Mouse (Mus musculus): Measurements from ENCODE around the gene Nubpl. TPM values are rescaled to one million over a fixed set of nuclear protein-coding genes. Genes with fewer than 3 reads are reported as not detected.

The Nubpl gene
- polyA plus RNA-seq, 1 experiment: 6.8 TPM

DNA sequence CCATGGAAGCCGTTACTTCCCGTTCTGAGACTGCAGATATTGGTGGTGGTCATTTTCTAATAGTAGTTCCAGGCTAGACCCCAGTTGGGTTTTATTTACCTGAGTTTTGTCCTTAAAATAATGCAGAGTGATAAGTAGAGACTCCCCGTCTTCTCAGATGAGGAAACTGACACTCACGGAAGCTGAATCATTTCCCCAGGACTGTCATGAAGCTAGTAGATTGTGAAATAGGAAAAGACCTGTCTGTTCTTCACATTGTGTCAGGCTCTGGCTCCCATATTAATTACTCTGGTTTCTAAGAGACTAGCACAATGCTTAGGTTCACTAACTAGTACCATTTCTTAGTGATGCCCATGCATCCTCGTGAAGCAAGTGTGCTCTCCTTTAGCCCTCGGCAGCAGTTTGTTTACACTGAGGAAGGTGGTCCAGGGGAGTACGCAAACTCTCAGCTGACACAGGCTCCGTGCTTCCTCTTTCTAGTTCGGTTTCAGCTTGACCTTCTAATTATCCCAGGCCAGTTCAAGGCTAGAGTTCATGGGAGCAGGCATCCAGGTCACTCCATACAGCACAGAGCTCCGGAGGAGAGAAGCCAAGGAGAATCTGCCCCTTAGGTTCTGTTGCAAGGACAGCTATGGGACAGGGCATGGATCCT lies 209.9 kb downstream of the Nubpl start:
- Histone ChIP-seq H3K4me3 (ENCODE audit: insufficient read depth, low read length) (no peak overlapping the region), H3K27ac (ENCODE audit: insufficient read depth, low read depth, low read length) (no peak overlapping the region), H3K4me1 (ENCODE audit: control insufficient read depth, insufficient read depth, low read length) (peaks cover 12% of the 10 kb centered on the region)
- TF ChIP-seq CTCF (IDR thresholded peaks at IDR 0.05; ENCODE audit: low read depth, low read length) (no peak), POLR2A (IDR thresholded peaks at IDR 0.05; ENCODE audit: borderline replicate concordance, low read depth, low read length) (no peak)

GRCm38 (mm10) chr12:52308628-52309027 lies 211.1 kb downstream of the Nubpl start:
- TF ChIP-seq POLR2A (IDR thresholded peaks at IDR 0.05; ENCODE audit: borderline replicate concordance, low read depth, low read length) (no peak), CTCF (IDR thresholded peaks at IDR 0.05; ENCODE audit: low read depth, low read length) (no peak)
- no peak overlapping the region for H3K27ac ChIP-seq (ENCODE audit: insufficient read depth, low read depth, low read length)
- H3K4me3 ChIP-seq (ENCODE audit: insufficient read depth, low read length): no peak overlapping the region
- peaks cover 12% of the 10 kb centered on the region for H3K4me1 ChIP-seq (ENCODE audit: control insufficient read depth, insufficient read depth, low read length)

- H3K4me1 ChIP-seq (ENCODE audit: control insufficient read depth, insufficient read depth, low read length): no peaks in the 10 kb centered on the region
- no peak for TF ChIP-seq POLR2A (IDR thresholded peaks at IDR 0.05; ENCODE audit: borderline replicate concordance, low read depth, low read length)
- TF ChIP-seq CTCF (IDR thresholded peaks at IDR 0.05; ENCODE audit: low read depth, low read length): no peak
- H3K4me3 ChIP-seq (ENCODE audit: insufficient read depth, low read length): no peak overlapping the region
- no peak overlapping the region for H3K27ac ChIP-seq (ENCODE audit: insufficient read depth, low read depth, low read length)
Observed at GRCm38 (mm10) chr12:52314818-52315217, 217.3 kb downstream of the Nubpl start.

GRCm38 (mm10) chr12:52317635-52318034 lies 220.1 kb downstream of the Nubpl start:
- Histone ChIP-seq H3K27ac (ENCODE audit: insufficient read depth, low read depth, low read length) (no peak overlapping the region), H3K4me1 (ENCODE audit: control insufficient read depth, insufficient read depth, low read length) (no peaks in the 10 kb centered on the region), H3K4me3 (ENCODE audit: insufficient read depth, low read length) (no peak overlapping the region)
- no peak for TF ChIP-seq POLR2A (IDR thresholded peaks at IDR 0.05; ENCODE audit: borderline replicate concordance, low read depth, low read length)
- no peak for TF ChIP-seq CTCF (IDR thresholded peaks at IDR 0.05; ENCODE audit: low read depth, low read length)

- no peak for TF ChIP-seq CTCF (IDR thresholded peaks at IDR 0.05; ENCODE audit: low read depth, low read length)
- Histone ChIP-seq H3K4me1 (ENCODE audit: control insufficient read depth, insufficient read depth, low read length) (no peaks in the 10 kb centered on the region), H3K27ac (ENCODE audit: insufficient read depth, low read depth, low read length) (no peak overlapping the region), H3K4me3 (ENCODE audit: insufficient read depth, low read length) (no peak overlapping the region)
Observed at GRCm38 (mm10) chr12:52318426-52318825, 220.9 kb downstream of the Nubpl start.

GRCm38 (mm10) chr12:52319156-52319555 lies 221.6 kb downstream of the Nubpl start:
- Histone ChIP-seq H3K4me1 (ENCODE audit: control insufficient read depth, insufficient read depth, low read length) (no peaks in the 10 kb centered on the region), H3K27ac (ENCODE audit: insufficient read depth, low read depth, low read length) (no peak overlapping the region), H3K4me3 (ENCODE audit: insufficient read depth, low read length) (no peak overlapping the region)
- no peak for TF ChIP-seq POLR2A (IDR thresholded peaks at IDR 0.05; ENCODE audit: borderline replicate concordance, low read depth, low read length)
- TF ChIP-seq CTCF (IDR thresholded peaks at IDR 0.05; ENCODE audit: low read depth, low read length): no peak

GRCm38 (mm10) chr12:52328488-52328887 lies 231.0 kb downstream of the Nubpl start:
- H3K27ac ChIP-seq (ENCODE audit: insufficient read depth, low read depth, low read length): no peak overlapping the region
- H3K4me3 ChIP-seq (ENCODE audit: insufficient read depth, low read length): no peak overlapping the region
- no peak for TF ChIP-seq POLR2A (IDR thresholded peaks at IDR 0.05; ENCODE audit: borderline replicate concordance, low read depth, low read length)
- no peak for TF ChIP-seq CTCF (IDR thresholded peaks at IDR 0.05; ENCODE audit: low read depth, low read length)
- peaks cover 15% of the 10 kb centered on the region for H3K4me1 ChIP-seq (ENCODE audit: control insufficient read depth, insufficient read depth, low read length)

- H3K4me1 ChIP-seq (ENCODE audit: control insufficient read depth, insufficient read depth, low read length): no peaks in the 10 kb centered on the region
- no peak overlapping the region for H3K27ac ChIP-seq (ENCODE audit: insufficient read depth, low read depth, low read length)
- no peak for TF ChIP-seq POLR2A (IDR thresholded peaks at IDR 0.05; ENCODE audit: borderline replicate concordance, low read depth, low read length)
- no peak for TF ChIP-seq CTCF (IDR thresholded peaks at IDR 0.05; ENCODE audit: low read depth, low read length)
Observed at GRCm38 (mm10) chr12:52335142-52335765, 237.7 kb downstream of the Nubpl start.

GRCm38 (mm10) chr12:52338136-52338753 lies 240.7 kb downstream of the Nubpl start:
- Histone ChIP-seq H3K27ac (ENCODE audit: insufficient read depth, low read depth, low read length) (no peak overlapping the region), H3K4me3 (ENCODE audit: insufficient read depth, low read length) (no peak overlapping the region), H3K4me1 (ENCODE audit: control insufficient read depth, insufficient read depth, low read length) (no peaks in the 10 kb centered on the region)
- TF ChIP-seq POLR2A (IDR thresholded peaks at IDR 0.05; ENCODE audit: borderline replicate concordance, low read depth, low read length): no peak

More at GRCm38 (mm10) chr12:52335142-52335765, 237.7 kb downstream of the Nubpl start:
- no peak overlapping the region for H3K4me3 ChIP-seq (ENCODE audit: insufficient read depth, low read length)

GRCm38 (mm10) chr12:52346611-52347010 lies 249.1 kb downstream of the Nubpl start:
- TF ChIP-seq CTCF (IDR thresholded peaks at IDR 0.05; ENCODE audit: low read depth, low read length) (no peak), POLR2A (IDR thresholded peaks at IDR 0.05; ENCODE audit: borderline replicate concordance, low read depth, low read length) (no peak)
- no peak overlapping the region for H3K4me3 ChIP-seq (ENCODE audit: insufficient read depth, low read length)
- H3K27ac ChIP-seq (ENCODE audit: insufficient read depth, low read depth, low read length): no peak overlapping the region
- H3K4me1 ChIP-seq (ENCODE audit: control insufficient read depth, insufficient read depth, low read length): no peaks in the 10 kb centered on the region

All from bone marrow macrophage, adult 2 months (primary cell).